Mouse (Mus musculus) heart, embryonic 11.5 days (tissue): ENCODE results near the gene Snrnp70. TPM values are rescaled to one million over a fixed set of nuclear protein-coding genes. Genes with fewer than 3 reads are reported as not detected.
A peak's percentile ranks its signal among the peaks of the same experiment; 100 is the strongest.

ENCODE experiments used
- ATAC-seq: fragments of 200-750 bp; cut with Nextera tagmentation; replicated peaks from 2 replicates; pipeline ENCODE4 v1.8.0; 2017; ENCODE audit warnings: moderate library complexity; ENCODE audit not compliant: insufficient number of reproducible peaks, low FRiP score, low TSS enrichment
- H3K27ac ChIP-seq: fragments of 300-500 bp; sonication (generic); 2 replicates; pipeline ENCODE4 v1.5.1; 2014; ENCODE audit warnings: mild to moderate bottlenecking, low read depth, low read length
- H3K27me3 ChIP-seq: fragments of 300-500 bp; sonication (generic); 2 replicates; pipeline ENCODE4 v1.6.1; 2014; ENCODE audit warnings: mild to moderate bottlenecking, low read length, mixed read lengths; ENCODE audit not compliant: control insufficient read depth, insufficient read depth
- H3K36me3 ChIP-seq: fragments of 300-500 bp; sonication (generic); 2 replicates; pipeline ENCODE4 v1.6.1; 2014; ENCODE audit warnings: mild to moderate bottlenecking, low read length, moderate library complexity, mixed read lengths; ENCODE audit not compliant: control insufficient read depth, insufficient read depth
- H3K4me1 ChIP-seq: fragments of 300-500 bp; sonication (generic); 2 replicates; pipeline ENCODE4 v1.6.1; 2014; ENCODE audit warnings: low read length; ENCODE audit not compliant: control insufficient read depth, insufficient read depth
- H3K4me2 ChIP-seq: fragments of 300-500 bp; sonication (generic); 2 replicates; pipeline ENCODE4 v1.6.1; 2014; ENCODE audit warnings: mild to moderate bottlenecking, moderate library complexity
- H3K4me3 ChIP-seq: fragments of 300-500 bp; sonication (generic); 2 replicates; pipeline ENCODE4 v1.5.1; 2014; ENCODE audit warnings: low read depth, low read length
- H3K9ac ChIP-seq: fragments of 300-500 bp; sonication (generic); 2 replicates; pipeline ENCODE4 v1.6.1; 2014; ENCODE audit warnings: mild to moderate bottlenecking, low read depth, low read length, moderate library complexity
- H3K9me3 ChIP-seq: fragments of 300-500 bp; sonication (generic); replicated peaks from 2 replicates; pipeline ENCODE4 v1.6.1; 2016; ENCODE audit warnings: low read length; ENCODE audit not compliant: control insufficient read depth
- WGBS: fragments of 180-500 bp; shearing (Covaris S2); extraction: QIAGEN DNeasy Blood & Tissue Kit; methylation state at CpG from one replicate; pipeline ENCODE4 v1.1.7; 2014; ENCODE audit not compliant: insufficient replicate concordance; 5-methylcytosine and 5-hydroxymethylcytosine counted together
- polyA plus RNA-seq: library from polyadenylated mRNA; unstranded; fragments of >200 nt; fragmentation: Nextera tagmentation; extraction: Ambion mirVana; gene quantifications from 2 replicates; pipeline ENCODE4 v1.2.1, GENCODE M21; 2014

Snrnp70 gene
- polyA plus RNA-seq, 1 experiment from 2014 or later: 72.0 TPM

DNA sequence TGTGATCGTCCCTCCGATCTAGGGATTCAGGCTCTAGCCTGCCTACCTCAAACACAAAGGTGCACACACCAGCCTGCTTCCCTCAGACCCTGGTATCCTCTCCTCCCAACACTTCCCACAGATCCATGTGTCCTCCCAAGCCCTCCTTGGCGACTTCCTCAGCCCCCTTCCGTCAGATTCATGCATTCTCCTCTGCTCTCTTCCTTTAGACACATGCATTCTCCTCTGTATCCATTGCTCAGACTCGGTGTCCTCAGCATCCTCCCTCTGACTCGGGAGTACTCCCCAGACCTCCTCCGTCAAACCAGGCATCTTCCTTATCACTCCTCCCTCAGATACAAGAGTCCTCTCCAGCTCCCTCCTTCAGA is 38.3 kb upstream of the Snrnp70 start:
- Histone ChIP-seq H3K4me2 (peak overlapping the region; percentile 96), H3K27me3 (no peaks in the 10 kb centered on the region), H3K9ac (peak overlapping the region; percentile 87), H3K9me3 (no peaks in the 10 kb centered on the region), H3K4me1 (peaks cover 38% of the 10 kb centered on the region), H3K36me3 (peaks cover 10% of the 10 kb centered on the region; the same call in 1 of the 2 replicates), H3K27ac (peak overlapping the region; percentile 91; the same call in 1 of the 2 replicates), H3K4me3 (peak overlapping the region; percentile 86)
- 2% methylated on average over 7 of the region's 7 CpGs for WGBS
- no peak for ATAC-seq

DNA sequence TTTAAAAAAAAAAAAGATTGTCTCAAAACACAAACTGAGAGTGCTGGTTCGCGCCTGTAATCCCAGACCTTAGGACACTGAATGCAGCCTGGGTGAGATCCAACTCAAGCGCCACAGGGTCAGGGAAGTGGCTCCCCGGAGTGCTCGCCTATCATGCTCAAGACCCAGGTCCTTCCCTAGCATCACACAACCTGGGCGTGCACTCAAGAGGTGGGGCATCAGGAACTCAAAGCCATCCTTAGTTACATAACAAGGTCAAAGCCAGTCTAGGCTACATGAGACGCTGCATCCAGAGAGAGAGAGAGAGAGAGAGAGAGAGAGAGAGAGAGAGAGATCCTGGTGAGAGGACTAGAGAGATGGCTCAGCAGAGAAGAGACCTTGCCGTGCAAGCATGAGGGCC is 31.0 kb upstream of the Snrnp70 start:
- no peak for ATAC-seq
- H3K4me2 ChIP-seq: no peak overlapping the region
- no peaks in the 10 kb centered on the region for H3K27me3 ChIP-seq
- H3K9ac ChIP-seq: no peak overlapping the region
- no peaks in the 10 kb centered on the region for H3K4me1 ChIP-seq
- no peaks in the 10 kb centered on the region for H3K9me3 ChIP-seq
- H3K27ac ChIP-seq: no peak overlapping the region
- 90% methylated on average over 8 of the region's 8 CpGs for WGBS
- H3K36me3 ChIP-seq: peaks cover 42% of the 10 kb centered on the region
- H3K4me3 ChIP-seq: no peak overlapping the region

DNA sequence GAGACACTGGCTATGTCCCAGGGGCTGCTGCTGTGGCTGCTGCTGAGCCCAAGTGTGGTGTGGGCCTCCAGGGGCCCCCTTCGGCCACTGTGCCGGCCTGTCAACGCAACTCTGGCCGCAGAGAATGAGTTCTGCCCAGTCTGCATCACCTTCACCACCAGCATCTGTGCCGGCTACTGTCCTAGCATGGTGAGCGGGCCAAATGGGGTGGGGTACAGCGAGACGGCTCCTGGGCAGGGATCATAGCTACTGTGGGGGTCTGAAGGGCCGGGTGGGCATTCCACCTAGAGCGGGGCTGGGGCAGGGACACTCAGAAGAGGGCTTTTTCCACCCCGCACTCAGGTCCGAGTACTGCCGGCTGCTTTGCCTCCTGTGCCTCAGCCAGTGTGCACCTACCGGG is 25.7 kb upstream of the Snrnp70 start:
- Histone ChIP-seq H3K27me3 (peaks cover 52% of the 10 kb centered on the region), H3K9me3 (no peaks in the 10 kb centered on the region), H3K4me2 (no peak overlapping the region), H3K36me3 (peaks cover 32% of the 10 kb centered on the region), H3K4me1 (peaks cover 10% of the 10 kb centered on the region; the same call in 1 of the 2 replicates), H3K27ac (no peak overlapping the region), H3K4me3 (no peak overlapping the region), H3K9ac (no peak overlapping the region)
- WGBS: 88% methylated on average over 14 of the region's 14 CpGs
- no peak for ATAC-seq

DNA sequence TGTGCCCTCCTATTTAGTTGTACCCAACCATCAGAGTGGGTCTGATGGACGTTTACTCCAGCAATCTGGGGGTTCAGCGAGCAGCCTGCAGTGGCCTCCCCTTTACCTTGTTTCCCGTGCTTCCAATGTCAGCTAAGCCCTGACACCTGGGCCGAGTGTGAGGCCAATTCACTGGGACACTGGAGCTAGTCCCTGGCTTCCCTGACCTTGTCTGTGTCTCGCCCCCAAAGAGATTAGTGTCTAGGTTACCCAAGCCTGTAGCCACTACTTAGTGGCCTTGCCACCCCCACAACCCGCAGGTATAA is 25.0 kb upstream of the Snrnp70 start, which contains the start of gene Lhb:
Gene Lhb, plus strand, starts transcription at position 206 of the 305 bp plus-strand sequence.
- Histone ChIP-seq H3K36me3 (peaks cover 32% of the 10 kb centered on the region), H3K27ac (no peak within 1 kb of the TSS), H3K9ac (no peak within 1 kb of the TSS), H3K4me2 (peak within 1 kb of the TSS; percentile 34; the same call in 1 of the 2 replicates), H3K27me3 (peaks cover 58% of the 10 kb centered on the region), H3K9me3 (no peaks in the 10 kb centered on the region), H3K4me3 (no peak within 1 kb of the TSS), H3K4me1 (peaks cover 13% of the 10 kb centered on the region)
- 55% methylated on average over 6 of the region's 6 CpGs for WGBS
- ATAC-seq: no peak

DNA sequence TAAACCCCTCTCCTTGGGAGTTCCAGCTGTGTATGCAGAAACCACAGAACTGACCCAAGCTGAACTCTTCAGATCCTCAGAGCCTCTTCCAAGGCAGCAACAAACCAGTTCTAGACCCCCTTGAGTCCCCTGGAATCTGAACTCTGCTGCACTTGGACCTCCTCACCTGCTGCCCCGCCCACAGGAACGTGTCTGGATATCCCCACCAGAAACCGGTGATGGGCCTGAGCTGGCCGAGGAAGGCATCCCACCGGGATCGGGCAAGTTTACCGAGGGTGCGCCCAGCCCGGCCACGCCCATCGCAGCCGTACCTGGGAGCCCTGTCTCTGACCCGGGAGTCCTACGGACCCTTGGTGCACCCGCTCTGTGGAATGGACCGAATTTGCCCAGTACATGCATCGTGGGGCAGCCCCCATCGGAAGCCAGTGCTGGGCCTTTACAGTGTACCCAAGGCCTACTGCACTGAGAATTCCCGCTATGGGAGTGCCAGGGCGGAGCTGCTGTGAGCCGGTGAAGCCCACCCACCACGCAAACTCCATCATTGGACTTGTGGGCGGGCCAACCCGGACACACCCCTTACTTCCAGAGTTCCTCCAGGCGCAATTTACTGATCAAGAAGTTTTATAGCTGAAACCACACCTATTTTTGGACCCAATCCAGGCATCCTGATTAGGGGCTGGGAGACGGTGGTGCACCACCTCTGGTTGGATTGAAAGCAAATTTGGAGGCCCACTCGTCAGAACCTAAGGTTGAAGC is 24.5 kb upstream of the Snrnp70 start:
- Histone ChIP-seq H3K36me3 (peaks cover 29% of the 10 kb centered on the region), H3K9me3 (no peaks in the 10 kb centered on the region), H3K4me1 (peaks cover 17% of the 10 kb centered on the region), H3K27ac (no peak overlapping the region), H3K27me3 (peaks cover 63% of the 10 kb centered on the region), H3K9ac (no peak overlapping the region), H3K4me2 (peak overlapping the region; percentile 34; the same call in 1 of the 2 replicates), H3K4me3 (no peak overlapping the region)
- 9% methylated on average over 27 of the region's 27 CpGs for WGBS
- no peak for ATAC-seq

DNA sequence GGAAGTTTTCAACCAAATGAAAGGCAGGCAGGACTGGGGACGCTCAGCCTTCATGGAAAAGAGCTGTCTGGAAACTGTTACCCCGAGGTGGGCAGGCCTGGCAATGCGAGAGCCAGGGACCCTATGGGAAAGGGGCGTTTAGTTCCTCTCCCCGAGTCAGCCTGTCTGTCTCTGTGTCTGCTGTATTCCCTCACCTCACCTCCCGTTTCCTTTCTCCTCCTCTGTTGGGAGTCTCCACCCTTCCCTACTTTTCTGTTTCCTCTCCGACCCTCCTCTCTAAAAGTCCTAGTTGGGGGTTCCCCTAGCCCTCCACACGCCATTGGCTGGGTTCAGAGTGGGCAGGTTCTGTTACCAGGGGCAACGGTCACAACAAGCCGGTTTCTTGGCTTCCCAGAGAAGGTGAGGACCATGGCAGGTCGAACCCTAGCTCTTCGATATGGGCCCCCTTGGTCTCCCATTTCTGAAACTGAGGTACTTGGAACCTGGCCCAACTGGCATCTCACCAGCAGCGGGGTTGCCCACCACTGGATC is 22.5 kb upstream of the Snrnp70 start:
- ATAC-seq: no peak
- H3K4me2 ChIP-seq: peak overlapping the region; percentile 22; the same call in 1 of the 2 replicates
- no peak overlapping the region for H3K4me3 ChIP-seq
- no peaks in the 10 kb centered on the region for H3K9me3 ChIP-seq
- H3K36me3 ChIP-seq: peaks cover 19% of the 10 kb centered on the region
- H3K9ac ChIP-seq: 0 out of 2 replicates have a peak overlapping the region, but pooled peaks have one; percentile 23
- H3K27ac ChIP-seq: no peak overlapping the region
- peaks cover 81% of the 10 kb centered on the region for H3K27me3 ChIP-seq
- peaks cover 32% of the 10 kb centered on the region for H3K4me1 ChIP-seq
- 12% methylated on average over 13 of the region's 13 CpGs for WGBS

DNA sequence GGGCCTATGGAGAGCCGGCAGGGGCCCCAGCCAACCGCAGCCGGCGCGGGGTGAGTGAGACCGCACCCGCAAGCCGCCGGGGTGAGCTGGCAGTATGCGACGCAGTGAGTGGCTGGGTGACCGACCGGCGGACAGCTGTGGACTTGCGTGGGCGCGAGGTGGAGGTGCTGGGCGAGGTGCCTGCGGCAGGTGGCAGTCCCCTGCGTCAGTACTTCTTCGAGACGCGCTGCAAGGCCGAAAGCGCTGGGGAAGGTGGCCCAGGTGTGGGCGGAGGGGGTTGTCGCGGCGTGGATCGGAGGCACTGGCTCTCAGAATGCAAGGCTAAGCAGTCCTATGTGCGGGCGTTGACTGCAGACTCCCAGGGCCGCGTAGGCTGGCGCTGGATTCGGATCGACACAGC is 20.1 kb upstream of the Snrnp70 start:
- Histone ChIP-seq H3K27me3 (peaks cover 85% of the 10 kb centered on the region), H3K9ac (0 out of 2 replicates have a peak overlapping the region, but pooled peaks have one; percentile 28), H3K4me2 (peak overlapping the region; percentile 55), H3K9me3 (no peaks in the 10 kb centered on the region), H3K4me1 (peaks cover 37% of the 10 kb centered on the region), H3K36me3 (no peaks in the 10 kb centered on the region), H3K4me3 (peak overlapping the region; percentile 24), H3K27ac (no peak overlapping the region)
- WGBS: 11% methylated on average over 37 of the region's 37 CpGs
- ATAC-seq: no peak

DNA sequence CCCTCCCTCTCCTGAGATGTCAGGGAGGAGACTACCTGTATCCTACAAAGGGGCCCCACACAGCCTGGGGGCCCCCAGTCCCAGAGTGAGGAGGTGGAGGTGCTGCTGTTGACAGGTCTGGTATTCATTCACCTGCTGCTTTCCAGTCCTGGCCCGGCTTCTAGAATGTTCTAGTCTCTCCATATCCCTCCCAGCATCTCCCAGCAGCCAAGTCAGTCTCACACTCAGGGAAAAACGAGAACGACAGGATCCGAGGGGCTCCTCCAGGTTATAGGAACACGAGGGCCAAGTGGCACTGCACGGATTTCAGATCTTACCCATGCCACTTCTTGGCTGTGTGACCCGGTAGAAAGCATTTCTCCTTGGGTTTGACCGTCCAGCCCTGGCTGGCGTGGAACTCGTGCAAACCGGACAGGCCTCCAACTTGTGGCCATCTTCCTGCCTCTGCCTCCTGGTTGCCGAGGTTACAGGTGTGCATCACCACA is 19.2 kb upstream of the Snrnp70 start:
- H3K27ac ChIP-seq: no peak overlapping the region
- no peaks in the 10 kb centered on the region for H3K36me3 ChIP-seq
- H3K9me3 ChIP-seq: no peaks in the 10 kb centered on the region
- peak overlapping the region; percentile 55; the same call in 1 of the 2 replicates for H3K4me3 ChIP-seq
- 32% methylated on average over 12 of the region's 12 CpGs for WGBS
- H3K4me2 ChIP-seq: no peak overlapping the region
- ATAC-seq: no peak
- peaks cover 84% of the 10 kb centered on the region for H3K27me3 ChIP-seq
- H3K4me1 ChIP-seq: peaks cover 31% of the 10 kb centered on the region
- H3K9ac ChIP-seq: no peak overlapping the region
